Mouse (Mus musculus) ES-Bruce4 (cell line): ENCODE data around the gene Kifc3.
A peak's percentile ranks its signal among the peaks of the same experiment; 100 is the strongest.

Source experiments
- CTCF ChIP-seq: IDR thresholded peaks from one replicate; pipeline ENCODE4 v1.8.1; 2011; ENCODE audit warnings: low read depth, low read length
- EP300 ChIP-seq: IDR thresholded peaks from 2 replicates; pipeline ENCODE4 v1.6.1; 2011; ENCODE audit warnings: low read depth, low read length; ENCODE audit not compliant: insufficient read depth
- POLR2A ChIP-seq: IDR thresholded peaks from one replicate; pipeline ENCODE4 v1.8.1; 2011; ENCODE audit warnings: low read length; ENCODE audit not compliant: insufficient read depth

- peak; percentile 70 for TF ChIP-seq CTCF
- no peak for TF ChIP-seq POLR2A
- no peak for TF ChIP-seq EP300
These were observed 33.1 kb upstream of the Kifc3 start for GRCm38 (mm10) chr8:95235683-95236082.
